Mouse (Mus musculus): ENCODE results near the gene Igsf1. TPM values are rescaled to one million over a fixed set of nuclear protein-coding genes. Genes with fewer than 3 reads are reported as not detected.

Igsf1 gene
- 10 to 100 TPM; 18.3 to 34.6 TPM for total RNA-seq (2021)

DNA sequence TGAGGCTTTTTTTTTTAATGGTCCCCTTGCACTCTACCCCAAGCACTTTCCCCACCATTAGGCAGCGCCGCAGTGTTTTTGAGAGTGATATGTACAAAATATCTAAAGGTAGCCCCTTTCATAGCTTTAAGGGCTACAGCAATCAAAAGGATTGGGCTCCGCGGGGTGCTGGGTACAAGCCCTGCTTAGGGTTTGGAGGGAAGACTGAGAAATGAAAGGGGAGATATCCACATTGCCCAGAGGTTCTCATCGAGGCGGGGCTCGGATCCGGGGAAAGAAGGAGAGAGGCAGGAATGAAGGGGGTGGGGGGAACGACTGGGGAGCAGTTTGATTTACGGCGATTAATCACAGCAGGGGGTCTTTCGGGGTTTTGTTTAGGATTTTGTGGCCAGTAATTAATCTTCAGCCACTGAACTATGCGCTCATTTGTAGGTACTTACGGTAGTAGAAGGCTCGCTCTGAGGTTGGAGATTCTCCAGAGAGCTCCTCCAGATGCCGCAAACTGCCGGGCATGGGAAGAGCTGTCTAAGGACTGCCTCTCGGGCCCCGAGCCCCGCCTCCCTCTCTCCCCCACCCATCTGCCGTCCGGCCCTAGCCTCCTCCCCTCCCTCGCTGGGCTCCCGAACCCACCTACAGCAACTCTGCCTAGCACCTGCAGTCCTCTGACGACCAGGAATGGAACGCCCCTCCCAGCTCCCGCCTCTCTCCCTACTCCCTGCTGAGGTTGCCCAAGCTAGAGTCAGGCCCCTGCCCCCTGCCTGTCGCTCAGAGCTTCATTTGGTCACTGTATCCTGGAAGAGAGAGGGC lies at the start of gene Igsf1:
Gene Igsf1 (minus strand): TSS at position 537 of the 807 bp plus-strand sequence.
- intact Hi-C loops (cut with DNase I), result no loop called here
- no peak for DNase-seq (ENCODE audit: low spot score)

DNA sequence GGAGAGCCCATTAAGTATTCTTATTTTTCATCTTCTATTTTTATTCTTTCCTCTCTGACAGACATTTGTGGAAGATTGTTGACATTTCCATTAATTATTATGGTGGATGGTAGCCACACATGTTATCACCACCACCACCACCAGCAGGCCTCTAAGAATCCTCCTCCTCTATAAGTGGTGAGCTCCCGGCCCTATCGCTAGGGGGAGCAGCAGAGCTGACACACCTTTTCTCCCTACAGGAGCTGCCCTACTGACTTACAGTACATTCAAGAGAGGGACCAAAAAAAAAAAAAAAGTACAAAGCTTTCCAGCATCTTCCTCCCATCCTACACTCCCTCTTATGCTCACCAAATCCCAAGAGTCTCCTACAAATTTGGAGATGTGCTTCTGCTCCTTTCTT lies 26.7 kb downstream of the Igsf1 start:
- intact Hi-C loops (cut with DNase I), result loop anchor here (5.0 kb wide), 1 partner anchor 176 kb away; no protein-coding TSS in a partner anchor
- DNase-seq (ENCODE audit: low spot score), result no peak

DNA sequence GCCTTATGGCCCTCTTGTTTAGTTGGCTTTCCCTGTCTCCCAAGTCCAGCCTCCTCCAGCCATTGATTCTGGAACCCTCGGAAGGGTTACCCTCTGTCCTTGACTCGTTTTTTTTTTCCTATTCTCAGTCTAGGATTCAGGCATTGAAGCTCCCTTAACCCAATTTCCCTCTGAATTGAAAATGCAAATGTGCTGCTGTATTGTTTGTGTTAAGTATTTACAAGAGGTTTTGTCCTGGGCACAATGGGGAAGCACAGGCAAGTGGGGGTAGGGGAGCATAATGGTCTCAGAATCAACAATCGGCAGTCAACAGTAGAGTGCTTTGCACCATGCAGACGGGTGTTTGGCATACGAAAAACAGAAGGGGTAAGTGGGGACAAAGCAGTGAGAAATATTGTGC lies 52.4 kb downstream of the Igsf1 start:
- intact Hi-C loops (cut with DNase I), result no loop called here
- DNase-seq (ENCODE audit: low spot score), result no peak

DNA sequence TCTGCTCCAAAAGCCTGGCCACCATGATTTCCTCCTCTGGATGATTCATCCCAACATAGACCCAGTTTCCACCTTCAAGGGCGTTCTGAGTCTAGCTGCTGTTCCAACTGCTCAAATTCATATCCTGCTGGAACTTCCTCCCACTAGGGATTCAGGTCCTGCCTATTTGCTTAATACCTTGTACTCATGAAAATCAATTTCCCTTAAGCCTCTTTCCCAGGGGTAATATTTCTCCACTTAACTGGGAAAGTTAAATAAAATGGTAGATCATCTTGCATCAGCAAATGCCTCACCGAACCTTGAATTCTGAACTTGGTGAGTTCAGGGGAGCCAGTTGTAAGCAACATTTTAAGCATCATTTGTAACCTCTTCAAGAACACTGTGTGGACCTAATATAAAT lies 62.6 kb downstream of the Igsf1 start, which contains the start of gene Olfr1321:
Gene Olfr1321 (minus strand): TSS at position 101 of the 400 bp plus-strand sequence.
- intact Hi-C loops (cut with DNase I), result no loop called here
- DNase-seq (ENCODE audit: low spot score), result no peak

Other genes starting within 250 kb of the Igsf1 start
- gene Olfr1320, start 125.4 kb downstream of the Igsf1 start, total RNA-seq (2021), result not detected
- not detected for gene Olfr1321, start 62.7 kb downstream of the Igsf1 start, total RNA-seq (2021)
- not detected for gene Olfr1322, start 93.7 kb upstream of the Igsf1 start, total RNA-seq (2021)
- gene Olfr1323, start 221.6 kb upstream of the Igsf1 start, total RNA-seq (2021), result not detected